Mouse (Mus musculus) kidney, postnatal 0 days (tissue): ENCODE data around the gene Rnf26. TPM values are rescaled to one million over a fixed set of nuclear protein-coding genes. Genes with fewer than 3 reads are reported as not detected.
A peak's percentile ranks its signal among the peaks of the same experiment; 100 is the strongest.
"Not testable (repeated sequence)": the region's sequence is repeated elsewhere in the genome, so short reads cannot be mapped to it uniquely, and the experiment has no call there.

Experiments used
- ATAC-seq: fragments of 200-750 bp; cut with Nextera tagmentation; replicated peaks from 2 replicates; pipeline ENCODE4 v1.8.0; 2017; ENCODE audit warnings: low read depth, moderate number of reproducible peaks, moderate TSS enrichment, moderate library complexity; ENCODE audit not compliant: low FRiP score
- DNase-seq: peaks from one replicate; pipeline ENCODE4 v3.0.0-alpha.2; 2016; ENCODE audit warnings: low spot score
- H3K27ac ChIP-seq: fragments of 300-500 bp; sonication (generic); 2 replicates; pipeline ENCODE4 v1.5.1; 2014; ENCODE audit warnings: mild to moderate bottlenecking
- H3K27me3 ChIP-seq: fragments of 300-500 bp; sonication (generic); 2 replicates; pipeline ENCODE4 v1.6.1; 2014; ENCODE audit warnings: low read length, mixed read lengths; ENCODE audit not compliant: insufficient read depth
- H3K36me3 ChIP-seq: fragments of 300-500 bp; sonication (generic); 2 replicates; pipeline ENCODE4 v1.6.1; 2014; ENCODE audit warnings: low read length, mixed read lengths; ENCODE audit not compliant: insufficient read depth
- H3K4me1 ChIP-seq: fragments of 300-500 bp; sonication (generic); replicated peaks from 2 replicates; pipeline ENCODE4 v1.6.1; 2014; ENCODE audit warnings: antibody characterized with exemption, low read length, mixed read lengths; ENCODE audit not compliant: insufficient read depth
- H3K4me2 ChIP-seq: fragments of 300-500 bp; sonication (generic); 2 replicates; pipeline ENCODE4 v1.6.1; 2014; ENCODE audit warnings: mild to moderate bottlenecking, low read length, moderate library complexity, mixed read lengths
- H3K4me3 ChIP-seq: fragments of 300-500 bp; sonication (generic); replicated peaks from 2 replicates; pipeline ENCODE4 v1.5.1; 2014; ENCODE audit warnings: low read depth, low read length
- H3K9ac ChIP-seq: fragments of 300-500 bp; sonication (generic); 2 replicates; pipeline ENCODE4 v1.6.1; 2014; ENCODE audit warnings: low read depth, low read length
- H3K9me3 ChIP-seq: fragments of 300-500 bp; sonication (generic); replicated peaks from 2 replicates; pipeline ENCODE4 v1.6.1; 2016; ENCODE audit warnings: low read length, inconsistent platforms, mixed read lengths
- CTCF ChIP-seq: IDR thresholded peaks from 2 replicates; pipeline ENCODE4 v1.5.1; 2016; ENCODE audit warnings: antibody characterized with exemption, low read depth, mild to moderate bottlenecking, moderate library complexity
- WGBS: fragments of 180-500 bp; shearing (Covaris S2); extraction: QIAGEN DNeasy Blood & Tissue Kit; methylation state at CpG from one replicate; pipeline ENCODE4 v1.1.7; 2014; 5-methylcytosine and 5-hydroxymethylcytosine counted together
- polyA plus RNA-seq: library from polyadenylated mRNA; unstranded; fragments of >200 nt; fragmentation: Nextera tagmentation; extraction: Ambion mirVana; gene quantifications from 2 replicates; pipeline ENCODE4 v1.2.1, GENCODE M21; 2015

The Rnf26 gene
- polyA plus RNA-seq, 1 experiment from 2014 or later: 46.6 TPM

DNA sequence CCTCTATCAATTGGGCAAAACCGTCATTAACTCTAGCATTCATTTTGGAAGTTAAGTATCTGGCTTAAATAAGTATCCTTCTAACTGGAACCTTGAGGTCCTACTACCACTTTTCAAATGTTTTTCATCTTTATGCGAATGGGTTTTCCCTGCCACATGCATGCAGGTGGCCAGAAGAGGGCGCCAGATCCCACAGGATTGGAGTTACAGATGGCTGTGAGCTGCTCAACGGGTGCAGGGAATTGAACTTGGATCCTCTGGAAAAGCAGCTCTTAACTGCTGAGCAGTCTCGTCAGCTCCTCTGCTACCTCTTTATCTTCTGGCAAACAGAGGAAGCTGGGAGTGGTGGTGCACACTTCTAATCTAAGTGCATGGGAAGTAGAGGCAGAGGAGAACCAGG is 5.7 kb upstream of the Rnf26 start:
- ATAC-seq: no peak
- Histone ChIP-seq H3K36me3 (no peaks in the 10 kb centered on the region), H3K9me3 (no peaks in the 10 kb centered on the region), H3K9ac (no peak overlapping the region), H3K27ac (no peak overlapping the region), H3K4me1 (no peaks in the 10 kb centered on the region), H3K4me3 (no peak overlapping the region), H3K27me3 (no peaks in the 10 kb centered on the region), H3K4me2 (no peak overlapping the region)
- DNase-seq: no peak
- WGBS: 63% methylated on average over 5 of the region's 5 CpGs
- TF ChIP-seq CTCF: peak; percentile 71

DNA sequence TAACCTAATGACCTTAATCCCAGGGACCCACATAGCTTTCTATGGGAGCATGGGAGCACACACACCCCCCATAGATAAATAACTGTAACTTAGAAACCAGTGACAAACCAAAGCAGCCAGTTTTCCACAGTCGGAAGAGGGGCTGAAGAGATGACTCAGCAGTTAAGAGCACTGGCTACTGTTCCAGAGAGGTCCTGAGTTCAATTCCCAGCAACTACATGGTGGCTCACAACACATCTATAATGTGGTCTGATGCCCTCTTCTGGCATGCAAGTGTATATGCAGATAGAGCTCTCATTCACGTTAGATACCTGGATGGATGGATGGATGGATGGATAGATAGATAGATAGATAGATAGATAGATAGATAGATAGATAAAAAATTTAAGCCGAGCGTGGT is 2.9 kb upstream of the Rnf26 start:
- H3K4me3 ChIP-seq: no peak overlapping the region
- TF ChIP-seq CTCF: peak; percentile 43
- H3K9ac ChIP-seq: no peak overlapping the region
- H3K4me1 ChIP-seq: no peaks in the 10 kb centered on the region
- DNase-seq (no peak), ATAC-seq (no peak)
- H3K9me3 ChIP-seq: no peaks in the 10 kb centered on the region
- H3K27me3 ChIP-seq: no peaks in the 10 kb centered on the region
- WGBS: 88% methylated on average over 4 of the region's 4 CpGs
- no peaks in the 10 kb centered on the region for H3K36me3 ChIP-seq
- H3K27ac ChIP-seq: no peak overlapping the region
- H3K4me2 ChIP-seq: no peak overlapping the region

DNA sequence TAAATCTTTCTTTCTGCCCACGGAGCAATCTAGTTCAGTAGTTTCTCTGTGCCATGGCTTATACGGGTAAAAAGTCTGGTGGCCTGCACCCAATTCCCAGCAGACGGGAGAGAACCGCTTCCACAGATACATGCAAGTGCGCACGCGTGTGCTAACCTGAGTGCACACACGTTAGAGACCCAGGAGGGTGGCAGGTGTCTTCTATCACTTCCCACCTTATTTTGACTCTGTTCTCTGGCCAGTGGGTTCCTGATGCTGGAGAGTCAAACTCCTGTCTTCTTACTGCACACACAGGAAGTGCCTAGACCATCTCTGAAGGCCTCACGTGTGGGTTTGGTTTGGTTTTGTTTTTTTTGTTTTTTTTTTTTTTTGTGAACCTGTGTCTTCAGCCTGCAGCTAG is 2.3 kb upstream of the Rnf26 start:
- no peak for ATAC-seq
- H3K27ac ChIP-seq: no peak overlapping the region
- peaks cover under 1% of the 10 kb centered on the region for H3K4me1 ChIP-seq
- no peaks in the 10 kb centered on the region for H3K9me3 ChIP-seq
- H3K4me3 ChIP-seq: no peak overlapping the region
- no peak for DNase-seq
- H3K4me2 ChIP-seq: no peak overlapping the region
- H3K9ac ChIP-seq: no peak overlapping the region
- no peaks in the 10 kb centered on the region for H3K27me3 ChIP-seq
- no peaks in the 10 kb centered on the region for H3K36me3 ChIP-seq
- WGBS: 81% methylated on average over 9 of the region's 9 CpGs
- TF ChIP-seq CTCF: no peak

DNA sequence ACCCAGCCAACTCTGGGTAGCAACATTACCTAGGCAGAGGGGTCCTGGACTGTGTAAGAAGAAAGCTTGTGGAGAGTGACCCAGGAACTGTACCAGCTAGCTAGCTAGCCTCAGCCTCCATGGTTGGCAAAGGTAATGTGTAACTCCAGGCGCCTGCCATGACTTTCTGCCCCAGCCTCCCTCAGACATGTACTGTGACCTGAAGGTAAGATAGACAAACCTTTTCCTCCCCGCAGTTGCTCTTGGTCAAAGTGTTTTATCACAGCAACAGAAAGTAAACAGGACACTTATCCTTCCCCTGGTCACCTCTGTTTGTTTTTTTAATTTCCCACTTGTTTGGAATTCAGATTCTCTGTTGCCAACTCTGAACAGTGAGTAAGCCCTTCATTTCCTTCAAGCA is 1.1 kb upstream of the Rnf26 start:
- H3K4me1 ChIP-seq: peaks cover 12% of the 10 kb centered on the region
- no peak for ATAC-seq

DNA sequence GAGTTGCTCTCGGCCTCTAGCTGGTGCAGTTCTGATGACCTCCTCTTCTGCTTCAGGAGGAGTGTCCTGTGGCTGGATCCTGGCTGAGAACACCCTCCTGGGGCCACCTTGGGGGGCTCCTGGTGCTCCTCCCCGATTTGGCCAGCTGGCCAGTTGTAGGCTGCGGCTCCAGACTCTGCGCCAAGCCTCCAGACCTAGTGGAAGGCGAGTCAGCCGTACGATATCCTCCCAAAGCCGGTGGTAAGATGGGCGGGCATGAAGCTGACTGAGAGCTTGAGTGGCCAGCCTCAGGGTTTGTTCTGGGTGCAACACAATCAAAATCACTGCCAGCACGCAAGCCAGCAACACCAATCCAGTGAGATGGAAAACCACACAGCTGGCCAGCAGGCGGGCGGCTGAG is 1.4 kb downstream of the Rnf26 start:
- DNase-seq, H3K27ac ChIP-seq, H3K4me3 ChIP-seq, H3K27me3 ChIP-seq, H3K36me3 ChIP-seq, ATAC-seq, H3K9ac ChIP-seq, H3K9me3 ChIP-seq: not testable (repeated sequence)
- 57% methylated on average over 10 of the region's 12 CpGs for WGBS
- peak overlapping the region; percentile 54; the same call in 1 of the 2 replicates for H3K4me2 ChIP-seq
- H3K4me1 ChIP-seq: peaks cover 36% of the 10 kb centered on the region

More for the DNA sequence above, 1.1 kb upstream of the Rnf26 start:
- Histone ChIP-seq H3K27ac (no peak overlapping the region), H3K27me3 (no peaks in the 10 kb centered on the region), H3K9ac (no peak overlapping the region), H3K4me2 (no peak overlapping the region), H3K9me3 (no peaks in the 10 kb centered on the region), H3K36me3 (no peaks in the 10 kb centered on the region), H3K4me3 (no peak overlapping the region)
- WGBS: 87% methylated on average over 2 of the region's 2 CpGs
- no peak for TF ChIP-seq CTCF
- DNase-seq: no peak

DNA sequence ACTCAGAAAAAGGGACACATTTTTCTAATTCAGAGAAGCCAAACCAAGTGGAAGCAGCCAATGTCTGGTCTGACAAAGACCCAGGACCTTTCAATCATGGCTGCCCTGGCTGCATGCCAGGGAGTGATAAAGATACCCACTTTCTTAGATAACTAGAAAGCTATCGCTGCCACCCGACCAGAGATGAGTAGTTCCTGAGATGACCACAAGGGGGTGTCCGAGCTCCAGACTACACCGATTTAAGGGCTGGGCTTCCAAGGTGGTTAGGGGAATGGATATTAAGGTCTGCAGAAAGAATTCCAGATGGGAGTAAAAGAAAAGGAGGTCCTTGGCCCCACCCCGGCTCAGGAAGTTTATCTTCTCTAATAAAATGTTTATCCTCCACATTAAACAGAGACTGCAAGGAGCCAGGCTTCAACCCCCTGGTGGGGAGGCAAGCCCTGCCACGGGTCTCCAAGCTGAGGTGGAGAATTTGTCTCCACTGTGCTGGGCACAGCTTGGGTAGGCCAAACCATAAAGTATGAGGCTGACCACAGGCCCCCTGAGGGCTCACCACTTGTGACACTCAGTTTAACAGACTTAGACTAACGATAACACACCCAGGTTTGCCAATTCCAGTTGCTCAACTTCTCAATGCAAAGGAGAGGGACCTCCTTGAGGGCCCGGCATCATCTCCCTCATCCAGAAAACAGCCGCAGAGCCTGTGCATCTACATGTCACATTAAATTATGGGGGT is 3.8 kb downstream of the Rnf26 start:
- 16% methylated on average over 9 of the region's 9 CpGs for WGBS
- H3K27ac ChIP-seq: peak overlapping the region; percentile 13; the same call in 1 of the 2 replicates
- peak; percentile 87 for TF ChIP-seq CTCF

More for the DNA sequence above, 3.8 kb downstream of the Rnf26 start:
- ATAC-seq: no peak
- Histone ChIP-seq H3K4me2 (peak overlapping the region; percentile 41), H3K4me3 (no peak overlapping the region), H3K4me1 (peaks cover 45% of the 10 kb centered on the region), H3K27me3 (no peaks in the 10 kb centered on the region), H3K9ac (0 out of 2 replicates have a peak overlapping the region, but pooled peaks have one; percentile 13), H3K36me3 (no peaks in the 10 kb centered on the region), H3K9me3 (no peaks in the 10 kb centered on the region)
- DNase-seq: peak; percentile 84
